Mouse (Mus musculus): ENCODE data around the gene Negr1. TPM values are rescaled to one million over a fixed set of nuclear protein-coding genes. Genes with fewer than 3 reads are reported as not detected.
A peak's percentile ranks its signal among the peaks of the same experiment; 100 is the strongest.

The Negr1 gene
- total RNA-seq, 2 experiments from 2014 or later: 137 to 142 TPM

DNA sequence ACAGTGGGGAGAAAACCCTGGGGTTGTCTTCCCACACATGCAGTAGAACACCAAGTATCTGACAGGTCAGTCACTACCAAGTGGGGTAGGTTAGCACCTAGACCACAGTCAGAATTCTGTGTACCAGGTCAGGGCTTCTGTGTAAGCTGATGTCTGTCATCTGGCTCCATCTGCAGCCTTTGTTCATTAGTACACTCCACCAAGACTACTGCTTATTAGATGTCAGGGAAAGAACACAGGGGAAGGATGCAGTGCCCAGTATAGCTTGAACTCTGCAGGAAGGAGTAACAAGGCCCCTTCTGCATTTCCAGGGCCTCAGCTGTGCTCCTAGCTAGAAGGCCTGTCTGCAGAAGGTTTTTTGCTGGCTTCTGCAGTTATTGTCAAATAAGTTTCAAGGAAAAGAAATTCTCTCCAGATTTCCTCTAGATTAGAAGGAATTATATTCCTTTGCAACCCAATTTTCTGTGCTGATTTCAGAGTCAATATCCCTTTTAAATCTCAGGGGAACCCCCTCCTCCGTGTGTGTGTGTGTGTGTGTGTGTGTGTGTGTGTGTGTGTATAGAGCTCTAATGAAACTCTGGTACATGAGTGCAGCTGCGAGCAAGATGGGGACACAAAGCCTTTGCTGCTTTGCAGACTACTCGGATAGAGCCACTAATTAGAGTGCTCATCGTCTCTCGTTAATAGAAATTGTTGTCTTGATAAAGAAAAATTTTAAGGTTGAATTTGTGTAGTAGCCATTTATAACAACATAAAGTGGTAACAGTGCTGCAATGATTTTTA, 654.5 kb downstream of the Negr1 start:
- peak; percentile 65 for TF ChIP-seq CTCF (conservative IDR thresholded peaks at IDR 0.05)
- H3K4me3 ChIP-seq: no peak overlapping the region
- H3K27ac ChIP-seq: peak overlapping the region; percentile 71

DNA sequence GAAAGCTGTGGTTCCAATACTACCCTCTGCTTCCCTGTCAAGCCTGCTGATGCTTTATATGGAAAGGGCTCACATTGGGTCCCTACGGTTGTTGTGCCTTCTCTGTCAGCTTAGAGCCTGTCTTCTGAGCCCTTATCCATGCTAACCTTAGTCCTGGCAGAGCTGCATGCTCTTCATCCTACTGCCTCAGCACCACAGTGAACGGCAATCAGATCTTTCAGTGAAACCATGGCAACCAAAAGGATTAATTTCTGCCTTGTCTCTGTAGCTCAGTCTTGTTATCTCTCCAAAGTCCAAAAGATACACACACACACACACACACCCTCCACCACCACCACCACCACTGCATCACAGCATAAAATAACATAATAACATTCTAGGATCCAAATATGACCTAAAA, 656.2 kb downstream of the Negr1 start:
- DNase-seq (ENCODE audit: low spot score in 2 of 2): no peak
- no peak for TF ChIP-seq CTCF (conservative IDR thresholded peaks at IDR 0.05)
- Histone ChIP-seq H3K4me3 (no peak overlapping the region), H3K27ac (peak overlapping the region; percentile 71)

More for the DNA sequence above, 654.5 kb downstream of the Negr1 start:
- no peak for DNase-seq (ENCODE audit: low spot score in 2 of 2)

DNA sequence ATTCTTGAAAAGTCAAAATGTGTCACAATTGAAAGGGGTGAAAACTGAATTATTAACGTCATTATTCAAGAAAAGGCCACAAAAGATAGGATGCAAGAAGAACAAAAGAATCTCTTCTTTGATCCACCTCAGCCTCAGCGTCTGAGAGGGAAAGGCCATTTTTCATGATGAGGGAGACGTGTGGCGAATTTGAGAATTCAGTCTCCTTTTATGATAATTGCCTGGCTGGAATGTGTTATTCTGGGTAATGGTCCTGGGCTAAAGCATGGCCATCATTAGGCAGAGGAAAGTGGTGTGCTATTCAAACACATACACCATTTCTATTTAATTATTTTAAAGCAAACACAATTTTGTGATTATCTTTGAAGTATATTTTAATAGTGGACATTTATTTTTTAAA, 663.3 kb downstream of the Negr1 start:
- no peak for DNase-seq (ENCODE audit: low spot score in 2 of 2)
- Histone ChIP-seq H3K4me3 (no peak overlapping the region), H3K27ac (no peak overlapping the region)
- TF ChIP-seq CTCF (conservative IDR thresholded peaks at IDR 0.05): no peak

DNA sequence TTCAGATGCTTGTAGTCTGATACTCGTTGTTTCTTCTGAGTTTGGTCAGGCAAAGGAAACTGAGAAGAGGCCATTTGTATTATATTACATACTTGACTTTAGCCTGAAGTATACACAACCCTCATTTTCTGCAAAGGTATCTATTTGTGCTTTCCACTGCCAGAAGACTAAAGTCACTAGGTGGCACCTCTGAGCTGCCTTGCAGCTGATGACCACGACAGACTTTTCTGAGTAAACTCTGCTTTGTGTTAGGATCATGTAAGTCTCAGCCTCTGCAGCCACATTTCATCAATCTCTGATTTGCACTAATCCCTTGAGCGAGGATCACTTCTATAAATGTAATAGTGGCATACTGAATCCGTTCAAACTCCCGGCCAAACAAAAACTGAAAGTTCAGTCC, 671.1 kb downstream of the Negr1 start:
- no peak overlapping the region for H3K4me3 ChIP-seq
- DNase-seq (ENCODE audit: low spot score in 2 of 2): peak; percentile 50 to 58
- peak; percentile 89 for TF ChIP-seq CTCF (conservative IDR thresholded peaks at IDR 0.05)
- no peak overlapping the region for H3K27ac ChIP-seq

DNA sequence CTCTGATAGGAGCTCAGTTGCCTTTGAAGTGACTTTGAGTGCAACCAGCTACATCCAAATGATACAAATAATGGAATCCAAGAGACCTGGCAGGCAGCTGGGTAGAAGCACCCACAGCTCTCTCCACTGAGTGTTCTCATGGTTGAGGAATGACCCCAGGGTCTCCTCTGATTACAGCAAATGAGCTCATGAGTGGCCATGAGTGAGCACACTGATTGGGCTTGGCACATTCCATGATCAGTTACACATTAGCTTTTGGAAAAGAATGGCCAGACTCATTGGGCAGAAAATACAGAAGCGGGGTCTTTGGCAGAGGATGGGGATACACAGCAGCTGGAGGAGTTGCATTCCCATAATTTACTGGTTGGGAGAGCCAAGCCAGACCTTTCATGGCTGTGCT, 678.6 kb downstream of the Negr1 start:
- TF ChIP-seq CTCF (conservative IDR thresholded peaks at IDR 0.05): no peak
- Histone ChIP-seq H3K4me3 (no peak overlapping the region), H3K27ac (no peak overlapping the region)
- no peak for DNase-seq (ENCODE audit: low spot score in 2 of 2)

DNA sequence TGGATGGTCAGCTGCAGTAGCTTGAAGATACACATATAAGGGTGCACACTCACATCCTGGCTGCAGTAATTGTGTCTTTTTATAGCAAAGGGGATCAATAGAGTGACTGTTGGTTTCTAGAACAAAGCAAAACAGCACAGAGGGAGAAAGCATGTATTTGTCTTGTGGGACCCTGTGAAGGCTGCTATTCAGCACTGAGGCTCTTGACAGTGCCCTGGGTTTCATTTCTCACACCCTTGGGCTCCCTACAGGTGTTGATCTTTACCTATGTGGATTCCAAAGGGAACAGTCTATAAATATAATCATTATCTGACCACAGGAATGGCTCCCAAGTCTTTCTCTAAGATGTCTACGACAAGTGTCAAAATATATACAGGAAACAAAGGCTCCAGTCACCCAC, 693.9 kb downstream of the Negr1 start:
- no peak for DNase-seq (ENCODE audit: low spot score in 2 of 2)
- no peak overlapping the region for H3K4me3 ChIP-seq
- H3K27ac ChIP-seq: peak overlapping the region; percentile 87
- TF ChIP-seq CTCF (conservative IDR thresholded peaks at IDR 0.05): no peak

DNA sequence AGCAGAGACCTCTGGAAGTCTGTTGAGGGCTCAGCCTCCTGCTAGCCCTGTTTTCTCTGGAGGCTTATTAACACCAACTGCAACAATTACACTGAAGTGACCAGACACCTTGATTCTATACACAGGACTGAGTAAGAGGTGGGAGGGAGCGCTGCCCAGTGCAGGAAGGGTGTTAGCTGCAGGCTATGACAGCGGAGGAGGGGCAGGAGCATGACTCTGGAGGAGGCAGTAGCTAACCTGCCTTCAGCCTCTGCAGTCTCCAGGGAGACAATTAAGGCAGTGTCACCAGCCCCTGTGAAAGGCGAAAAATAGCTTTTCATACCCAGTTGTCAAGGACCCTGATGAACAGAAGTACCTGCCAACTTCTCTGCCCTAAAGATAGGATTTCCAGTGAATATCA, 694.3 kb downstream of the Negr1 start:
- no peak for TF ChIP-seq CTCF (conservative IDR thresholded peaks at IDR 0.05)
- no peak overlapping the region for H3K4me3 ChIP-seq
- DNase-seq (ENCODE audit: low spot score in 2 of 2): no peak
- H3K27ac ChIP-seq: peak overlapping the region; percentile 87

DNA sequence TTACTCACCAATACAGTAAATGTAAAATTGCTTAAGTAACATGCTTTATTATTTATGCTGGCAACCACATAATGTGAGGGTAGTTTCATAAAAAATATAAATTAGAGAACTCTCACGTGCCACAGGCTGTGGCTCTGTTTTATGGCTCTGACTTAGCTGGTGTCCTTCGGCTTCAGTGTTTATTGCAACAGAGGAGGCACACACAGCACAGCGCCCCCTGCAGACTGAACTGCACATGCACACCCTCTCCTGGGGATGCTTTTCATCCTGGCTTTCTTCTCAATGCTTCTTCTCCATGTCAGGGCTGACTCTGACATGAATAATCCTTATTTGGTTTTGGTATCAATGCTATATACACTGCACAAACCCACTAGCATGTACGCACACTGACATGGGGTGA, 707.1 kb downstream of the Negr1 start:
- no peak for DNase-seq (ENCODE audit: low spot score in 2 of 2)
- Histone ChIP-seq H3K27ac (no peak overlapping the region), H3K4me3 (no peak overlapping the region)
- TF ChIP-seq CTCF (conservative IDR thresholded peaks at IDR 0.05): peak; percentile 61

DNA sequence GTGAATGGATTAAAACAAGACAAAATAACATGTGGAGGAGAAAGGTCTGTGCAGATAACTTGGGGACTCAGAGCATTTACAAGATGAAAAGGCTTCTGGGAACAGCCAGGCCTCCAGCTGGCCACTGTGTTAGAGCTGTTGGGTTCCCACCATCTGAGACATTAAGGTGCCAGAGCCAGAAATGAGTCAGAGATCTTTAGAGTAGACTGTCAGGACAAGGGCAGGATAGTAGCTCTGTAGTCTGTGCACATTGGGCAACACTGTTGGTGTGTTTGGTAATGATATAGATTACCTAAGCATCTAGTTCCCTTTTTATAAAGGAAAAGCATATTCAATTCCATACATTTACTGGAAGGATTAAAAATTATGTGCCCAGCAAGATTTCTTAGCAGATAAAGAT, 710.8 kb downstream of the Negr1 start:
- Histone ChIP-seq H3K27ac (no peak overlapping the region), H3K4me3 (no peak overlapping the region)
- DNase-seq (ENCODE audit: low spot score in 2 of 2): no peak
- no peak for TF ChIP-seq CTCF (conservative IDR thresholded peaks at IDR 0.05)

DNA sequence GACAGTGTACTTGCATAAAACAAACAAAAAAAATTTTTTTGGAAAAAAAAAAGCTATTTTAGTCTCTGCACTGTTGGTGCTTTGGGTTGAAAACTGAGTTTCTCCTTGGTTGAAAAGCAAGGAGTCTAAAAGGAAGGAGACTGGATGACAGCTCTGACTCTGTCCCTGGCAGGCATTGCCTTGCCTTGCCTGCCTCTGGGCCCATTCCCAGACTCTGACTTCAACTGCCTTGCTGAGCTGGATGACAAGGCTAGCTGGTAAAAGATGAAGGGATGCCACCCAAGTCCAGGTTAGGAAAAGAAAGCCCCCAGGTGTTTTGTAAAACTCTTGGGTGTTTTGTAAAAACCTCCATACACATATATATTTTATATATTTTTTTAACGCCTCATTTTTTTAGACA, 712.5 kb downstream of the Negr1 start:
- no peak for TF ChIP-seq CTCF (conservative IDR thresholded peaks at IDR 0.05)
- Histone ChIP-seq H3K4me3 (no peak overlapping the region), H3K27ac (no peak overlapping the region)
- DNase-seq (ENCODE audit: low spot score in 2 of 2): no peak

DNA sequence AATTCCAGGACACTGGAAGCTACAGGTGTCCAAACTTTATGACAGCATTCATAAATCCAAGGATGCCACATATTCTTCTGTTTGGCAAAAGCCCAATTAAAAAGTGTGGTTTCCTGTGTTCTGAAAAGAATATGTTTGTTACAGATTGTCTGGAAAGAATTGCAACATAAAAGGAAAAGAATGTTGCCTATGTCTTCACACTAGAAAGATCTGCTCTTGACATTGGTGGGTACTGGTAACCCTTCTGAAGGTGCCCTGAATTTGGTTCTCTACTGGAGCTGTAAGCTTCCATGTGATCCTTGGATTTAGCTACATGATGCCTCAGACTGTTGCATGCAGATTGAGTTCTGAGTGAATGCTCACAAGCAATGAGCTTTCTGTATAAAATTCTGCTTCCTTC, 718.1 kb downstream of the Negr1 start:
- no peak for TF ChIP-seq CTCF (conservative IDR thresholded peaks at IDR 0.05)
- DNase-seq (ENCODE audit: low spot score in 2 of 2): no peak
- no peak overlapping the region for H3K4me3 ChIP-seq
- no peak overlapping the region for H3K27ac ChIP-seq

DNA sequence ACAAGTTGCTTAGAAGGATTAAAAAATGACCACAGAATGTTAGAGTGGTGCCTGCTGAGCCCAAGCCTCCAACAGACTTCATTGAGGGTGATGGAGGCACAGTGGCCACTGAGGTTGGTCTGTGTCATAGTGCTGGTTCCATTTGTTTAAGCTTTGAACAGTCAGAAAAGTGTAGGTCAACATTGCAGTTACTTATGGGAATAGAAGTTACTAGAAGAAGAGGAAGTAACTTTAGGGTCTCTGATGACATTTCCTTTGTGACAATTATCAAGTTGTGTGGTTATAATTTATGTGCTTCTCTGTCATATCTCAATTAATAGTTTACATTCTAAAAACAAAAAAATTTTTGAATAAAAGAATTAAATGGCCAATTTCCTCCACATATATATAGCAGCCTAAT, 719.7 kb downstream of the Negr1 start:
- DNase-seq (ENCODE audit: low spot score in 2 of 2): no peak
- TF ChIP-seq CTCF (conservative IDR thresholded peaks at IDR 0.05): no peak
- Histone ChIP-seq H3K27ac (no peak overlapping the region), H3K4me3 (no peak overlapping the region)

DNA sequence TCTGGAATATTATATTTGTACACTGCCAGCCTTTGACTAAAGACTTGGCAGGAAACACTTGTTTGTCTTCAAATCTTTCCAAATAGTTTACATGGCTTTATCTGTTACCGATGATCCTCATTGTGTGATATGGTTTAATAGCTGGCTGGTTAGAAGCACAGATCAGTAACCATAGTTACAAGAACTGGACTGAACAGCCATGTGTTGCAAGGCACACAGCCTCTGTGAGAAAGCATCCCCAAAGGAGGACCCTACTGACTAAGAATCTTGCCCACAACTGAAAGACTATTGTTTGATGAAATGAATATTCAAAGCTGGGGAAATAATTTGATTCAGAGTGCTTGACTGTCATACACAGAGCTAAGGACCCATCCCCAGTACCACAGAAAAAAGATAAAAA, 729.7 kb downstream of the Negr1 start:
- H3K27ac ChIP-seq: no peak overlapping the region
- H3K4me3 ChIP-seq: no peak overlapping the region
- DNase-seq (ENCODE audit: low spot score in 2 of 2): no peak
- no peak for TF ChIP-seq CTCF (conservative IDR thresholded peaks at IDR 0.05)

DNA sequence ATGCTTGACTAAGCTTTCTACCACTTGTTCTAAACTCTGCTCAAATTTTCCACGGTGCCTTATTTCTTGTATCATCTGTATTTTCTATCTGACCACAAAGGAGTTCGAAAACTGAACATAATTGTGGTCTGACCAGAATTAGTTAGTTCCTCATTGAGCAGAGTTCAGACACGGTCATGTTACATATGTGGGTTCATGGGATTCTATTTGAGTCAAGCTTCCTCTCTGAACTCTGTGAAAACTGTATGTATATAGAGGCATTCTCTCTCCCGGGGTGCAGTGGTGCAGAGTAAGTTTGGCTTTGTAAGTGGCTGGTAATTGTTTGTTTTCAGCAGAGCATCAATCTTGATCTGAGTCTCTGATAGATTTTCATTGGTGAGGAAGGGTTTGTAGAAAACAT, 735.6 kb downstream of the Negr1 start:
- Histone ChIP-seq H3K4me3 (no peak overlapping the region), H3K27ac (no peak overlapping the region)
- DNase-seq (ENCODE audit: low spot score in 2 of 2): no peak
- no peak for TF ChIP-seq CTCF (conservative IDR thresholded peaks at IDR 0.05)
